ENCODE assay signal across 9 mouse cellular contexts in the genomic region with DNA sequence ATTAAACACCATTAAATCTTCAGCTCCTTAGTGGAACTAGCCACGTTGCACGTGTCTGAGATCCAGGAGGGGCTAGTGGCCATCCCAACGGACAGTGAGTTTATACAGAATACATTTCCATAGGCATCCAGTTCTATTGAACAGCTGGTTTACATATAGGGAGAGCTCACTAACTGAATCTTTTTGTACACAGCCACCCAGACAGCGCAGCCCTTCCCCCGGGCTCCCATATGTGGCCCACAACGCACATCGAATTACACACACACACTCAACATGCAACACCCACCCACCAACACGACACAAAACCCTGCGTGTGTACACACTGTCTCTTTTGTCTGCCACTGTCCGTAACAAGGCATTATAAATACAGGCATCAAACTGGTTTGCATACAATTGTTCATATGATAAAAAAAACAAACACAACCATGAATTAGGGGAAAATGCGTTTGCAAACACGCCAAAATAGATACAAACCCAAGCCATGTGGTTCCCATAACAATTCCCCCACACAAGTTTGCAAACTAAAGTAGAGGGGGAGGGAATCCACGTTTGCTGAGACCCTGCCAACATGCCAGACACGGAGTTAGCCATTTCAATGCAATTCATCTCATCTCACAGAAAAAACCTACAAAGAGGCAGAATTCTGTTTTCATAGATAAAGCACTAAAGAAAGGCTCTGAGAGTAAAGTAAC. TPM values are rescaled to one million over a fixed set of nuclear protein-coding genes. Genes with fewer than 3 reads are reported as not detected.
A peak's percentile ranks its signal among the peaks of the same experiment; 100 is the strongest.
DNase-seq lines count a peak whose midpoint lies in the region; ATAC-seq and TF ChIP-seq lines count a peak whose summit lies in the region.
"Had no signal": no experiment of that assay in that cellular context is flagged by ENCODE, and none has a peak within 500 bp of the region (broad histone marks: within the 10 kb centered on the region; RNA-seq: fewer than 3 reads in every experiment).

No protein-coding gene starts in this region.

- H3K27ac ChIP-seq in kidney, embryonic 14.5 days (ENCODE audit: low read depth, low read length) = no peak overlapping the region
- peak overlapping the region; percentile 86 for H3K27ac ChIP-seq in embryonic facial prominence, embryonic 14.5 days (replicated peaks; ENCODE audit: low read depth, low read length)
- H3K27ac ChIP-seq in intestine, embryonic 16.5 days (ENCODE audit: low read length) = peak overlapping the region; percentile 77

- H3K4me2 ChIP-seq in kidney, embryonic 14.5 days (replicated peaks; ENCODE audit: low read depth, low read length) = peak overlapping the region; percentile 49
- H3K4me2 ChIP-seq in embryonic facial prominence, embryonic 14.5 days (ENCODE audit: low read depth, low read length) = peak overlapping the region; percentile 56
- H3K4me2 ChIP-seq in intestine, embryonic 16.5 days (ENCODE audit: low read depth, low read length) = peak overlapping the region; percentile 88
- peak overlapping the region; percentile 81 for H3K4me2 ChIP-seq in myocyte (ENCODE audit: low read depth)

- no peak overlapping the region for H3ac ChIP-seq in myocyte (ENCODE audit: control insufficient read depth, insufficient read length)

- no peaks in the 10 kb centered on the region for H3K27me3 ChIP-seq in kidney, embryonic 14.5 days (ENCODE audit: control insufficient read depth, insufficient read depth, low read length)
- no peaks in the 10 kb centered on the region for H3K27me3 ChIP-seq in embryonic facial prominence, embryonic 14.5 days (replicated peaks; ENCODE audit: control insufficient read depth, insufficient read depth, low read length)
- H3K27me3 ChIP-seq in intestine, embryonic 16.5 days (replicated peaks; ENCODE audit: control insufficient read depth, insufficient read depth, low read length) = no peaks in the 10 kb centered on the region
- H3K27me3 ChIP-seq in myocyte (ENCODE audit: control insufficient read depth, insufficient read depth, insufficient read length) = no peaks in the 10 kb centered on the region

- H3K36me3 ChIP-seq in kidney, embryonic 14.5 days (ENCODE audit: control insufficient read depth, insufficient read depth, low read length) = peaks cover 2% of the 10 kb centered on the region
- no peaks in the 10 kb centered on the region for H3K36me3 ChIP-seq in embryonic facial prominence, embryonic 14.5 days (ENCODE audit: control insufficient read depth, insufficient read depth, low read length)
- no peaks in the 10 kb centered on the region for H3K36me3 ChIP-seq in intestine, embryonic 16.5 days (ENCODE audit: control insufficient read depth, insufficient read depth, low read length)
- H3K36me3 ChIP-seq in myocyte (ENCODE audit: control insufficient read depth, insufficient read depth) = no peaks in the 10 kb centered on the region

- 53% methylated on average over 14 of the region's 14 CpGs for WGBS in kidney, embryonic 14.5 days
- WGBS in embryonic facial prominence, embryonic 14.5 days = 29% methylated on average over 14 of the region's 14 CpGs
- WGBS in intestine, embryonic 16.5 days = 36% methylated on average over 14 of the region's 14 CpGs

- peaks cover 5% of the 10 kb centered on the region; the same call in 1 of the 2 replicates for H3K4me1 ChIP-seq in kidney, embryonic 14.5 days (ENCODE audit: control insufficient read depth, insufficient read depth, low read length)
- H3K4me1 ChIP-seq in embryonic facial prominence, embryonic 14.5 days (ENCODE audit: control insufficient read depth, insufficient read depth, low read length) = peaks cover 16% of the 10 kb centered on the region; the same call in 1 of the 2 replicates
- H3K4me1 ChIP-seq in intestine, embryonic 16.5 days (ENCODE audit: control insufficient read depth, insufficient read depth, low read length) = peaks cover 25% of the 10 kb centered on the region

- H3K4me3 ChIP-seq in kidney, embryonic 14.5 days (ENCODE audit: low read length) = peak overlapping the region; percentile 19; the same call in 1 of the 2 replicates
- peak overlapping the region; percentile 31 for H3K4me3 ChIP-seq in embryonic facial prominence, embryonic 14.5 days (ENCODE audit: low read depth, low read length)
- H3K4me3 ChIP-seq in intestine, embryonic 16.5 days (ENCODE audit: low read length) = peak overlapping the region; percentile 43
- H3K4me3 ChIP-seq in myocyte = peak overlapping the region; percentile 19

- H3K9ac ChIP-seq in kidney, embryonic 14.5 days (ENCODE audit: low read depth, low read length) = peak overlapping the region; percentile 32; the same call in 1 of the 2 replicates
- peak overlapping the region; percentile 43 for H3K9ac ChIP-seq in embryonic facial prominence, embryonic 14.5 days (ENCODE audit: low read depth, low read length)
- H3K9ac ChIP-seq in intestine, embryonic 16.5 days (ENCODE audit: low read depth, low read length) = peak overlapping the region; percentile 66; the same call in 1 of the 2 replicates

- ATAC-seq in kidney, embryonic 14.5 days (ENCODE audit: low FRiP score, low TSS enrichment) = no peak
- ATAC-seq in embryonic facial prominence, embryonic 14.5 days (ENCODE audit: low read depth) = peak; percentile 47
- ATAC-seq in intestine, embryonic 16.5 days = peak; percentile 22; the same call in 1 of the 2 replicates

- no peaks in the 10 kb centered on the region for H3K9me3 ChIP-seq in kidney, embryonic 14.5 days (ENCODE audit: control insufficient read depth, low read length)
- H3K9me3 ChIP-seq in embryonic facial prominence, embryonic 14.5 days (ENCODE audit: control insufficient read depth, low read length) = no peaks in the 10 kb centered on the region
- 0 out of 2 replicates have a peak, but pooled peaks cover 2% of the 10 kb centered on the region for H3K9me3 ChIP-seq in intestine, embryonic 16.5 days (ENCODE audit: control insufficient read depth, low read length)
- H3K9me3 ChIP-seq: G1E had no signal

- H3K79me2 ChIP-seq in myocyte (ENCODE audit: control insufficient read depth, insufficient read depth) = peaks cover 9% of the 10 kb centered on the region

- no peak for TF ChIP-seq POLR2A in myocyte (IDR thresholded peaks at IDR 0.05; ENCODE audit: insufficient read length, low read depth)

- DNase-seq in kidney, adult 18-20 months = no peak
- peak; percentile 82 for DNase-seq in embryonic facial prominence, embryonic 14.5 days (ENCODE audit: low spot score)
- no peak for DNase-seq in spleen, postnatal 10 days (ENCODE audit: low spot score in 2 of 2)
- no peak for DNase-seq in spleen, adult 12 weeks (ENCODE audit: low spot score)
- DNase-seq in adrenal gland, adult 2 months = no peak

TF ChIP-seq in myocyte, 11 proteins besides CTCF, POLR2A, EP300 and RAD21 (continues in another document):
- no peak for TF ChIP-seq TCF3 (IDR thresholded peaks at IDR 0.05; ENCODE audit: insufficient read length, low read depth)
- TF ChIP-seq MAX (IDR thresholded peaks at IDR 0.05; ENCODE audit: low read depth) = no peak
- no peak for TF ChIP-seq CEBPB (IDR thresholded peaks at IDR 0.05; ENCODE audit: insufficient read depth, poor library complexity, severe bottlenecking)
- no peak for TF ChIP-seq E2F4 (IDR thresholded peaks at IDR 0.05; ENCODE audit: insufficient read depth)
- TF ChIP-seq USF1 (IDR thresholded peaks at IDR 0.05; ENCODE audit: low read depth) = no peak
- TF ChIP-seq SRF (IDR thresholded peaks at IDR 0.05; ENCODE audit: control insufficient read depth, insufficient read length, low read depth) = no peak
- no peak for TF ChIP-seq MYOG (IDR thresholded peaks at IDR 0.05; ENCODE audit: control insufficient read depth in 1 of 3, insufficient read depth in 1 of 3, insufficient read length in 2 of 3, low read depth in 2 of 3)

RNA-seq across cellular contexts. Expression of a gene that starts 3.0 kb away (rescaled TPM):
- 18.2 and 22.9 TPM in 2 replicates for polyA plus RNA-seq in kidney, embryonic 14.5 days (2014; fragmentation: Nextera tagmentation; extraction: Ambion mirVana)
- polyA plus RNA-seq in embryonic facial prominence, embryonic 14.5 days (2014; fragmentation: Nextera tagmentation; extraction: Ambion mirVana) = 11.7 and 12.6 TPM in 2 replicates
- 12.4 and 15.9 TPM in 2 replicates for polyA plus RNA-seq in intestine, embryonic 16.5 days (2015; fragmentation: Nextera tagmentation; extraction: Ambion mirVana)
- polyA plus RNA-seq in myocyte (2012; fragmentation: generic; extraction: Trizol) = 4.4 TPM
- under 1 TPM; 0.35 to 0.93 TPM for total RNA-seq in adrenal gland, adult 2 months (2021)
- 1.2 and 1.6 TPM in 2 replicates for polyA plus RNA-seq in adrenal gland, adult 2 months (2012; rRNA removed)

RNA-seq across cellular contexts. Expression of a gene that starts 15.8 kb away (rescaled TPM):
- 21.6 and 29.1 TPM in 2 replicates for polyA plus RNA-seq in kidney, embryonic 14.5 days (2014; fragmentation: Nextera tagmentation; extraction: Ambion mirVana)
- 44.0 and 47.2 TPM in 2 replicates for polyA plus RNA-seq in embryonic facial prominence, embryonic 14.5 days (2014; fragmentation: Nextera tagmentation; extraction: Ambion mirVana)
- 54.8 and 55.5 TPM in 2 replicates for polyA plus RNA-seq in intestine, embryonic 16.5 days (2015; fragmentation: Nextera tagmentation; extraction: Ambion mirVana)
- polyA plus RNA-seq in myocyte (2012; fragmentation: generic; extraction: Trizol) = 77.3 TPM
- 100 to 1,000 TPM in 1 of 2 experiments, 10 to 100 TPM in 1; 67.8 to 127 TPM for total RNA-seq in adrenal gland, adult 2 months (2021)
- 99.3 and 131 TPM in 2 replicates for polyA plus RNA-seq in adrenal gland, adult 2 months (2012; rRNA removed)

RNA-seq across cellular contexts. Expression of a gene that starts 22.8 kb away (rescaled TPM):
- polyA plus RNA-seq in kidney, embryonic 14.5 days (2014; fragmentation: Nextera tagmentation; extraction: Ambion mirVana) = 0.09 TPM in 1 of 2 replicates, not detected in the other
- polyA plus RNA-seq in embryonic facial prominence, embryonic 14.5 days (2014; fragmentation: Nextera tagmentation; extraction: Ambion mirVana) = 0.25 and 0.33 TPM in 2 replicates
- polyA plus RNA-seq in intestine, embryonic 16.5 days (2015; fragmentation: Nextera tagmentation; extraction: Ambion mirVana) = 0.05 TPM in 2 replicates
- 5.1 TPM for polyA plus RNA-seq in myocyte (2012; fragmentation: generic; extraction: Trizol)
- total RNA-seq in adrenal gland, adult 2 months (2021) = under 1 TPM; 0.12 to 0.45 TPM
- 0.75 and 0.95 TPM in 2 replicates for polyA plus RNA-seq in adrenal gland, adult 2 months (2012; rRNA removed)
- polyA plus RNA-seq: G1E had no signal

RNA-seq across cellular contexts. Expression of a gene that starts 39.0 kb away (rescaled TPM):
- 41.6 and 54.2 TPM in 2 replicates for polyA plus RNA-seq in kidney, embryonic 14.5 days (2014; fragmentation: Nextera tagmentation; extraction: Ambion mirVana)
- polyA plus RNA-seq in embryonic facial prominence, embryonic 14.5 days (2014; fragmentation: Nextera tagmentation; extraction: Ambion mirVana) = 49.8 and 55.9 TPM in 2 replicates
- 52.0 and 54.3 TPM in 2 replicates for polyA plus RNA-seq in intestine, embryonic 16.5 days (2015; fragmentation: Nextera tagmentation; extraction: Ambion mirVana)
- 39.5 TPM for polyA plus RNA-seq in myocyte (2012; fragmentation: generic; extraction: Trizol)
- total RNA-seq in adrenal gland, adult 2 months (2021) = 10 to 100 TPM; 57.2 to 59.4 TPM
- polyA plus RNA-seq in adrenal gland, adult 2 months (2012; rRNA removed) = 55.8 and 58.9 TPM in 2 replicates

RNA-seq across cellular contexts. Expression of a gene that starts 50.7 kb away (rescaled TPM):
- 15.2 and 18.6 TPM in 2 replicates for polyA plus RNA-seq in kidney, embryonic 14.5 days (2014; fragmentation: Nextera tagmentation; extraction: Ambion mirVana)
- polyA plus RNA-seq in embryonic facial prominence, embryonic 14.5 days (2014; fragmentation: Nextera tagmentation; extraction: Ambion mirVana) = 19.5 and 20.8 TPM in 2 replicates
- polyA plus RNA-seq in intestine, embryonic 16.5 days (2015; fragmentation: Nextera tagmentation; extraction: Ambion mirVana) = 8.8 and 9.0 TPM in 2 replicates
- 39.5 TPM for polyA plus RNA-seq in myocyte (2012; fragmentation: generic; extraction: Trizol)
- 10 to 100 TPM; 44.2 to 45.1 TPM for total RNA-seq in adrenal gland, adult 2 months (2021)
- polyA plus RNA-seq in adrenal gland, adult 2 months (2012; rRNA removed) = 43.2 and 46.5 TPM in 2 replicates
